Mouse (Mus musculus): Measurements from ENCODE around the gene Slc35f2. TPM values are rescaled to one million over a fixed set of nuclear protein-coding genes. Genes with fewer than 3 reads are reported as not detected.
A peak's percentile ranks its signal among the peaks of the same experiment; 100 is the strongest.

Slc35f2 gene
- polyA plus RNA-seq, 1 experiment from 2014 or later, result 2.8 TPM

- Histone ChIP-seq H3K4me3 (no peak overlapping the region), H3K9ac (replicated peaks) (no peak overlapping the region), H3K36me3 (no peaks in the 10 kb centered on the region), H3K9me3 (0 out of 2 replicates have a peak, but pooled peaks cover 3% of the 10 kb centered on the region), H3K27ac (replicated peaks) (no peak overlapping the region), H3K4me2 (replicated peaks) (no peak overlapping the region), H3K4me1 (no peaks in the 10 kb centered on the region), H3K27me3 (no peaks in the 10 kb centered on the region)
- no peak for ATAC-seq (ENCODE audit: low FRiP score, low read depth)
- 90% methylated on average over 16 of the region's 16 CpGs for WGBS
Measured at GRCm38 (mm10) chr9:53786561-53787407, 15.4 kb downstream of the Slc35f2 start.

GRCm38 (mm10) chr9:53793830-53794330 lies 22.5 kb downstream of the Slc35f2 start:
- no peak overlapping the region for H3K4me2 ChIP-seq (replicated peaks)
- H3K27me3 ChIP-seq, result no peaks in the 10 kb centered on the region
- ATAC-seq (ENCODE audit: low FRiP score, low read depth), result no peak
- H3K36me3 ChIP-seq, result no peaks in the 10 kb centered on the region
- no peak overlapping the region for H3K4me3 ChIP-seq
- peaks cover 6% of the 10 kb centered on the region; the same call in 1 of the 2 replicates for H3K4me1 ChIP-seq
- WGBS, result 75% methylated on average over 1 of the region's 1 CpGs
- no peaks in the 10 kb centered on the region for H3K9me3 ChIP-seq
- H3K9ac ChIP-seq (replicated peaks), result no peak overlapping the region
- no peak overlapping the region for H3K27ac ChIP-seq (replicated peaks)

- no peak overlapping the region for H3K4me2 ChIP-seq (replicated peaks)
- ATAC-seq (ENCODE audit: low FRiP score, low read depth), result no peak
- no peak overlapping the region for H3K4me3 ChIP-seq
- H3K9me3 ChIP-seq, result no peaks in the 10 kb centered on the region
- H3K27me3 ChIP-seq, result no peaks in the 10 kb centered on the region
- no peak overlapping the region for H3K9ac ChIP-seq (replicated peaks)
- WGBS, result 60% methylated on average over 9 of the region's 9 CpGs
- no peaks in the 10 kb centered on the region for H3K36me3 ChIP-seq
- H3K4me1 ChIP-seq, result peaks cover 6% of the 10 kb centered on the region; the same call in 1 of the 2 replicates
- no peak overlapping the region for H3K27ac ChIP-seq (replicated peaks)
Measured at GRCm38 (mm10) chr9:53794490-53794889, 23.2 kb downstream of the Slc35f2 start.

DNA sequence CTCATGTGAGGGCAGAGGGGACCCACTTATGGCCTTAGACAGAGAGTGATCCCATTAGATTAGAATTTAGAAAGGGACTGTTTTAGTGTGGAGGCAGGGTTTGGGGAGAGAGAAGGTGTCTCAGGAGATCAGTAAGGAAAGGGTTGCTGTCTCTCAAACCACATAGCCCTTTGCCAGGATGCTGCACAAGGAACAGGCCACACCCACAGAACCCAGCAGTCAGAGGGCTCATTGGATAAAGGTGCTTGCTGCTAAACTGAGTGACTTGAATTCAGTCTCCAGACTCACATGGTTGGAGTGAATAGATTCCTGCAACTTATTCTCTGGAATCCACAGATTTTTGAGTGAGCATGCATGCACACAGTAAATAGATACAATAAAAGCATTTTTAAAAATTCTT lies 24.0 kb downstream of the Slc35f2 start:
- Histone ChIP-seq H3K27me3 (no peaks in the 10 kb centered on the region), H3K9ac (replicated peaks) (no peak overlapping the region), H3K4me3 (no peak overlapping the region), H3K4me2 (replicated peaks) (no peak overlapping the region), H3K27ac (replicated peaks) (no peak overlapping the region), H3K4me1 (peaks cover 6% of the 10 kb centered on the region; the same call in 1 of the 2 replicates), H3K9me3 (no peaks in the 10 kb centered on the region), H3K36me3 (no peaks in the 10 kb centered on the region)
- ATAC-seq (ENCODE audit: low FRiP score, low read depth), result no peak

- no peak for ATAC-seq (ENCODE audit: low FRiP score, low read depth)
Measured at GRCm38 (mm10) chr9:53796386-53796785, 25.0 kb downstream of the Slc35f2 start.

DNA sequence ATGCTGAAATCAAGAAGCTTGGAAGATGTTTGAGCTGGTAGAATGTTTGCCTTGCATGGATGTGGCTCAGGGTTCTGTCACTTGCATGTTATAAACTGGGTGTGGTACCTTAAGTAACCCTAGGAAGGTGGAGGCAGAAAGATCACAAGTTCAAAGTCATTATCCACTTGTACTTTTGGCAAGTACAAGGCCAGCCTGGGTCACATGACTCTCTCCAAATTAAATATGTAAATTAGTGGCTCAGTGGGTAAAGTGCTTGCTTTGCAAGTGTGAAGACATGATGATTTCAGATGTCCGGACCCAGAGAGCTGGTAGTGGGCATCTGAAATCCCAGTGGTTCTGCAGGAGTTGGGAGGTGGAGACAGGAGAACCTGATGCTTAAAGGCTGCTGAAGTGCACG lies 25.8 kb downstream of the Slc35f2 start:
- H3K4me2 ChIP-seq (replicated peaks), result no peak overlapping the region
- H3K27me3 ChIP-seq, result no peaks in the 10 kb centered on the region
- peaks cover 6% of the 10 kb centered on the region; the same call in 1 of the 2 replicates for H3K4me1 ChIP-seq
- H3K4me3 ChIP-seq, result no peak overlapping the region
- H3K27ac ChIP-seq (replicated peaks), result no peak overlapping the region
- ATAC-seq (ENCODE audit: low FRiP score, low read depth), result no peak
- no peak overlapping the region for H3K9ac ChIP-seq (replicated peaks)
- H3K9me3 ChIP-seq, result no peaks in the 10 kb centered on the region
- 86% methylated on average over 2 of the region's 2 CpGs for WGBS
- H3K36me3 ChIP-seq, result no peaks in the 10 kb centered on the region

More at GRCm38 (mm10) chr9:53796386-53796785, 25.0 kb downstream of the Slc35f2 start:
- Histone ChIP-seq H3K9me3 (no peaks in the 10 kb centered on the region), H3K4me3 (no peak overlapping the region), H3K9ac (replicated peaks) (no peak overlapping the region), H3K4me1 (peaks cover 6% of the 10 kb centered on the region; the same call in 1 of the 2 replicates), H3K36me3 (no peaks in the 10 kb centered on the region), H3K27me3 (no peaks in the 10 kb centered on the region), H3K4me2 (replicated peaks) (no peak overlapping the region), H3K27ac (replicated peaks) (no peak overlapping the region)
- WGBS, result 82% methylated on average over 3 of the region's 3 CpGs

DNA sequence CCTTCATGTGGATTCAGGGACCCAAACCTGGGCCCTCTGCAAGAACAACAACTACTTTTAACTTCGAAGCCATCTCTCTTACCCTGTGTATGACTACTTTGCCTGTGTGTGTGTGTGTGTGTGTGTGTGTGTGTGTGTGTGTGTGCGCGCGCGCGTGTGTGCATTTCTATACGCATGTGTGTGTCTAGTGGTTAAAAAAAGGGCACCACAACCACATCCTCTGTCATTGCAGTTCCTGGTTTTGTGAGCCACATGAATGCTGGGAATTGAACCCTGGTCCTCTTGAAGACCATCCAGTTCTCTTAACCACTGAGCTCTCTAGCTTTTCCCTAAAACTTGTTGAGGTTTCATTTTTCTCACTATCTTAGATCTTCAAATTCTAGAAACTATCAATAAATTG lies 31.6 kb downstream of the Slc35f2 start:
- Histone ChIP-seq H3K4me3 (no peak overlapping the region), H3K36me3 (no peaks in the 10 kb centered on the region), H3K4me2 (replicated peaks) (no peak overlapping the region), H3K9ac (replicated peaks) (no peak overlapping the region), H3K4me1 (no peaks in the 10 kb centered on the region), H3K27ac (replicated peaks) (no peak overlapping the region), H3K27me3 (no peaks in the 10 kb centered on the region), H3K9me3 (no peaks in the 10 kb centered on the region)
- 96% methylated on average over 7 of the region's 7 CpGs for WGBS
- ATAC-seq (ENCODE audit: low FRiP score, low read depth), result no peak

DNA sequence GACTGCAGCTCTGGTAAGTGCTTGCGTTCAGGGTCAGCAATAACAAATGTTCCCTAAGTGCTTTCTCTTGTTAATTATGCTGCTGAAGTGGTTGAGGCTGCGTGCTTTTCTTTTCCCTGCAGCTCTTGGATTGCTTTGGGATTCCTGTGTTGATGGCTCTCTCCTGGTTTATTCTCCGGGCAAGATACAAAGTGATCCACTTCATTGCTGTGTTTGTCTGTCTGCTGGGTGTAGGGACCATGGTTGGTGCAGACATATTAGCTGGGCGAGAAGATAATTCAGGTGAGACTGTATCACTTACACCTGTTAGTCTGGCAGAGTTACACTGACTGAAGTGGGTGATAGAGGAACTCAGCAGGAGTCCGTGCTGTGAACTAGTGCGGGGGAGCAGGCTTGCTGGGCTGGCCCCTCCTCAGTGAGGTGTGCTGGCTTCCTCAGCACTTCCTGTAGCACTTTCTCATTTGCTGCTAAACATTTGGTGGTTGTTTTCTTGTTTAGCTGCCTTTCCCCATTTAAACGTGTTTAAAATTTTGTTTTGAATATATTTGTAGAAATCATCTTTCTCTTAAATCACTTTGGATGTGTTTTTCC lies 35.3 kb downstream of the Slc35f2 start:
- 27% methylated on average over 7 of the region's 7 CpGs for WGBS
- H3K9me3 ChIP-seq, result no peaks in the 10 kb centered on the region
- no peaks in the 10 kb centered on the region for H3K36me3 ChIP-seq
- H3K4me2 ChIP-seq (replicated peaks), result no peak overlapping the region
- H3K4me3 ChIP-seq, result no peak overlapping the region
- no peak for ATAC-seq (ENCODE audit: low FRiP score, low read depth)
- H3K4me1 ChIP-seq, result no peaks in the 10 kb centered on the region
- no peak overlapping the region for H3K27ac ChIP-seq (replicated peaks)
- H3K27me3 ChIP-seq, result no peaks in the 10 kb centered on the region
- no peak overlapping the region for H3K9ac ChIP-seq (replicated peaks)

GRCm38 (mm10) chr9:53813418-53813817 lies 42.1 kb downstream of the Slc35f2 start:
- WGBS, result 87% methylated on average over 6 of the region's 6 CpGs
- H3K36me3 ChIP-seq, result no peaks in the 10 kb centered on the region
- no peak for ATAC-seq (ENCODE audit: low FRiP score, low read depth)

DNA sequence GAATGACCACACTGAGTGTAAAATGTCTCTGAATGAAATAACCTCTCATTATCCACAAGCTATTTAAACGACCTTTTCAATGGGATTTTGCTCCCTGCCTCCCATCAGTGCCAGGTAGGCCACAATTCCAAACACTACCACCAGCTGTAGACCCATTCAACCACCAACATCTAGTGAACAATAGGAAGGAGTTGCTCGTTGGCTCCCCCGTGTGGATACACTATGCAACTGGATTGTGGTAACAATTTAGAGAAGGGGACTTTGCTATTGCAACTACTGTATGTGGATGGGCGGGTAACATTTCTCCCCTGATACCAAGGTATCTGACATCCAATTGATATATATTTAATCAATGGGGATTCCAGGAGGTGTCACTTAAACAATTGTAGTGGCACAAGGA lies 47.4 kb downstream of the Slc35f2 start:
- Histone ChIP-seq H3K4me1 (no peaks in the 10 kb centered on the region), H3K4me2 (replicated peaks) (no peak overlapping the region), H3K36me3 (no peaks in the 10 kb centered on the region), H3K9me3 (no peaks in the 10 kb centered on the region), H3K27me3 (no peaks in the 10 kb centered on the region), H3K9ac (replicated peaks) (no peak overlapping the region), H3K27ac (replicated peaks) (no peak overlapping the region), H3K4me3 (no peak overlapping the region)
- ATAC-seq (ENCODE audit: low FRiP score, low read depth), result no peak
- 38% methylated on average over 4 of the region's 4 CpGs for WGBS

More at GRCm38 (mm10) chr9:53813418-53813817, 42.1 kb downstream of the Slc35f2 start:
- no peak overlapping the region for H3K9ac ChIP-seq (replicated peaks)
- H3K9me3 ChIP-seq, result no peaks in the 10 kb centered on the region
- H3K4me3 ChIP-seq, result no peak overlapping the region
- no peak overlapping the region for H3K27ac ChIP-seq (replicated peaks)
- H3K4me1 ChIP-seq, result no peaks in the 10 kb centered on the region
- no peaks in the 10 kb centered on the region for H3K27me3 ChIP-seq
- no peak overlapping the region for H3K4me2 ChIP-seq (replicated peaks)

DNA sequence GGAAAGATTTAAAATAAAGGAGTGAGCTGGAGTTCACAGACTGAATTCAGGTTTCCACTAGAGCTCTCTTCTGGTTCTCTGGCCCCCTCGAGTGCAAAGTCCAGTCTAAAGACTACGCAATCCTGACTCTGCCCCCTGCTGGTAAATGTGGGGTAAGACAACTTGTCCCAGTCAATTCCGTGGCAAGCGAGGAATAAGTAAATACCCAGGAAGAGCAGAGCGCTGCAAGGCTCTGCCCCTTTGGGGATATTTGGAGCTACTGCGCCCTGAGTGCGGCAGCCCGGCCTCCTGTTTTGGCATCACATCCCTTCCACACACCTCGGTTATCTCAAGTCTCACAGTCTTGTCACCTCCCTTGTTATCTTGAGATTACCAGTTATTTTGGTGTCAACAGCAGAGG lies 54.0 kb downstream of the Slc35f2 start:
- Histone ChIP-seq H3K4me3 (no peak overlapping the region), H3K27me3 (no peaks in the 10 kb centered on the region; the same call in 1 of the 2 replicates), H3K4me2 (replicated peaks) (no peak overlapping the region), H3K9ac (replicated peaks) (no peak overlapping the region), H3K36me3 (no peaks in the 10 kb centered on the region), H3K27ac (replicated peaks) (no peak overlapping the region), H3K4me1 (peaks cover 3% of the 10 kb centered on the region; the same call in 1 of the 2 replicates), H3K9me3 (no peaks in the 10 kb centered on the region)
- ATAC-seq (ENCODE audit: low FRiP score, low read depth), result 0 out of 2 replicates have a peak, but pooled peaks have one; percentile 27
- whole genome bisulfite sequencing, result 10% methylated on average over 9 of the region's 9 CpGs
